Mouse (Mus musculus) limb, embryonic 14.5 days (tissue): ENCODE measurements around the gene Plaur. TPM values are rescaled to one million over a fixed set of nuclear protein-coding genes. Genes with fewer than 3 reads are reported as not detected.
"Not testable (repeated sequence)": the region's sequence is repeated elsewhere in the genome, so short reads cannot be mapped to it uniquely, and the experiment has no call there.

Source experiments
- ATAC-seq: fragments of 200-750 bp; cut with Nextera tagmentation; 2 replicates; pipeline ENCODE4 v1.8.0; 2017; ENCODE audit warnings: low read depth, moderate number of reproducible peaks, moderate TSS enrichment; ENCODE audit not compliant: low FRiP score
- DNase-seq: peaks from one replicate; pipeline ENCODE4 v3.0.0-alpha.2; 2015; ENCODE audit warnings: low spot score
- H3K27ac ChIP-seq: fragments of 300-500 bp; sonication (generic); replicated peaks from 2 replicates; pipeline ENCODE4 v1.5.1; 2014; ENCODE audit warnings: low read depth, mild to moderate bottlenecking, low read length, moderate library complexity, mixed read lengths
- H3K27me3 ChIP-seq: fragments of 300-500 bp; sonication (generic); 2 replicates; pipeline ENCODE4 v1.6.1; 2014; ENCODE audit warnings: low read length, mixed read lengths; ENCODE audit not compliant: control insufficient read depth, insufficient read depth
- H3K36me3 ChIP-seq: fragments of 300-500 bp; sonication (generic); 2 replicates; pipeline ENCODE4 v1.6.1; 2014; ENCODE audit warnings: mild to moderate bottlenecking, low read length, moderate library complexity, mixed read lengths; ENCODE audit not compliant: control insufficient read depth, insufficient read depth
- H3K4me1 ChIP-seq: fragments of 300-500 bp; sonication (generic); 2 replicates; pipeline ENCODE4 v1.6.1; 2014; ENCODE audit warnings: antibody characterized with exemption, low read length, mixed read lengths; ENCODE audit not compliant: control insufficient read depth, insufficient read depth
- H3K4me2 ChIP-seq: fragments of 300-500 bp; sonication (generic); replicated peaks from 2 replicates; pipeline ENCODE4 v1.6.1; 2014; ENCODE audit warnings: low read depth, mild to moderate bottlenecking, low read length, moderate library complexity; ENCODE audit not compliant: severe bottlenecking
- H3K4me3 ChIP-seq: fragments of 300-500 bp; sonication (generic); replicated peaks from 2 replicates; pipeline ENCODE4 v1.5.1; 2014; ENCODE audit warnings: low read length
- H3K9ac ChIP-seq: fragments of 300-500 bp; sonication (generic); 2 replicates; pipeline ENCODE4 v1.6.1; 2014; ENCODE audit warnings: mild to moderate bottlenecking, low read depth, low read length, moderate library complexity; ENCODE audit not compliant: severe bottlenecking
- H3K9me3 ChIP-seq: fragments of 300-500 bp; sonication (generic); 2 replicates; pipeline ENCODE4 v1.6.1; 2016; ENCODE audit warnings: low read length; ENCODE audit not compliant: control insufficient read depth
- POLR2A ChIP-seq: fragments of 200-500 bp; IDR thresholded peaks from 2 replicates; pipeline ENCODE4 v1.8.0; 2012; ENCODE audit warnings: inconsistent platforms, mild to moderate bottlenecking, moderate library complexity, borderline replicate concordance; ENCODE audit not compliant: insufficient read depth, insufficient read length; ENCODE audit errors: extremely low read depth
- WGBS: fragments of 180-500 bp; shearing (Covaris S2); extraction: QIAGEN DNeasy Blood & Tissue Kit; methylation state at CpG from one replicate; pipeline ENCODE4 v1.1.7; 2014; 5-methylcytosine and 5-hydroxymethylcytosine counted together
- polyA plus RNA-seq, 2 experiments: library from polyadenylated mRNA; depleted of rRNA in 1 of 2; stranded (reverse) in 1 of 2; unstranded in 1 of 2; fragments of >200 nt; fragmentation: Nextera tagmentation in 1 of 2; extraction: Ambion mirVana in 1 of 2; gene quantifications; 2 replicates each; pipeline versions ENCODE4 v1.2.1 to v1.2.3; 2012 to 2014

Plaur gene
- polyA plus RNA-seq, 2 experiments, result 7.5 to 8.3 TPM

GRCm38 (mm10) chr7:24517077-24517476 is 54.8 kb downstream of the Plaur start:
- peaks cover 15% of the 10 kb centered on the region for H3K36me3 ChIP-seq
- ATAC-seq (no peak), DNase-seq (no peak)
- no peaks in the 10 kb centered on the region for H3K27me3 ChIP-seq
- H3K4me1 ChIP-seq, result no peaks in the 10 kb centered on the region
- no peak overlapping the region for H3K27ac ChIP-seq
- H3K9ac ChIP-seq, result no peak overlapping the region
- no peaks in the 10 kb centered on the region for H3K9me3 ChIP-seq
- no peak overlapping the region for H3K4me2 ChIP-seq
- no peak overlapping the region for H3K4me3 ChIP-seq
- TF ChIP-seq POLR2A, result no peak
- 40% methylated on average over 5 of the region's 5 CpGs for WGBS

- no peaks in the 10 kb centered on the region for H3K9me3 ChIP-seq
- 42% methylated on average over 6 of the region's 6 CpGs for WGBS
- no peak for DNase-seq
- H3K4me2 ChIP-seq, result no peak overlapping the region
- H3K4me1 ChIP-seq, result no peaks in the 10 kb centered on the region
- H3K4me3 ChIP-seq, result no peak overlapping the region
- no peak overlapping the region for H3K9ac ChIP-seq
- no peak overlapping the region for H3K27ac ChIP-seq
- TF ChIP-seq POLR2A, result no peak
- peaks cover 15% of the 10 kb centered on the region for H3K36me3 ChIP-seq
- no peak for ATAC-seq
- no peaks in the 10 kb centered on the region for H3K27me3 ChIP-seq
Observed at GRCm38 (mm10) chr7:24517654-24518053, 55.4 kb downstream of the Plaur start.

DNA sequence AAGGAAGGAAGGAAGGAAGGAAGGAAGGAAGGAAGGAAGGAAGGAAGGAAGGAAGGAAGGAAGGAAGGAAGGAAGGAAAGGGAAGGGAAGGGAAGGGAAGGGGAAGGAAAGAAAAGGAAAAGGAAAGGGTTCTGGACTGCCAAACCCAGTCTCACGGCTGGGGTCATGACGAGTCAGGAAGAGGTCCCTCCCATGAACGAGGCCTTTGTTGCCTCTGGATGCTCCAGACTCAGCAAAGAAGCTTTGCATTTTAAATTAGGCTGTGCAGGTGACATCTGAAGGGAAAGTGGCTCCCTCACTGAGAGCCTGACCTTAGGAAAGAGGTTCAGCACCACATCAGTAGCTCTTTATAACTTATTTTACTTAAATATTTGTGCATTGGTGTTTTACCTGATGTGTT is 56.8 kb downstream of the Plaur start:
- DNase-seq, result no peak
- Histone ChIP-seq H3K9ac (no peak overlapping the region), H3K27ac (no peak overlapping the region), H3K36me3 (peaks cover 15% of the 10 kb centered on the region), H3K9me3 (no peaks in the 10 kb centered on the region), H3K4me1 (no peaks in the 10 kb centered on the region), H3K4me3 (no peak overlapping the region), H3K4me2 (no peak overlapping the region), H3K27me3 (no peaks in the 10 kb centered on the region)
- ATAC-seq, result no peak
- TF ChIP-seq POLR2A, result no peak
- 54% methylated on average over 3 of the region's 3 CpGs for WGBS

DNA sequence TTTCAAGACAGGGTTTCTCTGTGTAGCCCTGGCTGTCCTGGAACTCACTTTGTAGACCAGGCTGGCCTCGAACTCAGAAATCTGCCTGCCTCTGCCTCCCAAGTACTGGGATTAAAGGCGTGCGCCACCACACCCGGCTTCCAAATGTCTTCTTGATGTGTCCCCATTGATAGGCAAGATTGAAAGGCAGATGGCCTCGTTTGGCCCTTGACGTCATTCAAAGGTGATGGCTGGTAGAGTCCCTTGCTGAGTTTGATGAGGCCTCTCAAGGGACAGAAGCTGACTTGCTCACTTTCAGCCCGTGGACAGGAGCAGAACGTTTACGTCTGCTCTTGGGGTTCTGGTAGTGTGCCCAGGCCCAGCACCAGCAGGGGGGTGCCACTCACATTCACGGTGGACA is 57.8 kb downstream of the Plaur start:
- not testable (repeated sequence) for H3K27ac ChIP-seq, H3K9ac ChIP-seq, H3K9me3 ChIP-seq, H3K36me3 ChIP-seq, H3K4me2 ChIP-seq, DNase-seq, H3K27me3 ChIP-seq, ATAC-seq, H3K4me3 ChIP-seq, H3K4me1 ChIP-seq
- WGBS, result 90% methylated on average over 9 of the region's 10 CpGs

DNA sequence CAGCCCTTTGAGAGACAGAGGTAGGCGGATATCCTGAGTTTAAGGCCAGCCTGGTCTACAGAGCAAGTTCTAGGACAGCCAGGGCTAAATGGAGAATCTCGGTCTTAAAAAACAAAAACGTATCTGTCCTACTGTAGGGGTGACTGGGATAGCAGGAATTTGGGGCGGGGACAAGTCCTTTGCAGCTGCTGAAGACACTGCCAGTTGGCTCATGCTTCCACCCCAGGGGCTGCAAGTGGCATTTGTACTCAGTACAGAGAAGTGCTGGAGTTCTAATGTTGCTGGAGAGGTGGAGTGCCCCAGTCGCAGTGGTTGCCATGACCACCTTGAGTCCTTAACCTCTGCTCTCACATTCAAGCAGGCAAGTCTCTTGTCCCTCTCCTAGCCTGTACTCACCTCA is 60.5 kb downstream of the Plaur start:
- Histone ChIP-seq H3K4me3 (no peak overlapping the region), H3K4me2 (no peak overlapping the region)
- ATAC-seq, result peak; percentile 30; the same call in 1 of the 2 replicates

GRCm38 (mm10) chr7:24523723-24524122 is 61.4 kb downstream of the Plaur start:
- Histone ChIP-seq H3K9me3 (no peaks in the 10 kb centered on the region), H3K27me3 (no peaks in the 10 kb centered on the region), H3K4me3 (no peak overlapping the region), H3K9ac (no peak overlapping the region), H3K36me3 (no peaks in the 10 kb centered on the region), H3K27ac (no peak overlapping the region), H3K4me1 (no peaks in the 10 kb centered on the region; the same call in 1 of the 2 replicates), H3K4me2 (no peak overlapping the region)
- ATAC-seq (no peak), DNase-seq (no peak)
- WGBS, result 91% methylated on average over 6 of the region's 6 CpGs
- no peak for TF ChIP-seq POLR2A

More for the DNA sequence above, 60.5 kb downstream of the Plaur start:
- no peaks in the 10 kb centered on the region; the same call in 1 of the 2 replicates for H3K4me1 ChIP-seq
- TF ChIP-seq POLR2A, result no peak
- no peak overlapping the region for H3K27ac ChIP-seq
- no peaks in the 10 kb centered on the region for H3K9me3 ChIP-seq
- no peaks in the 10 kb centered on the region for H3K27me3 ChIP-seq
- 58% methylated on average over 5 of the region's 5 CpGs for WGBS
- DNase-seq, result no peak
- H3K36me3 ChIP-seq, result no peaks in the 10 kb centered on the region
- H3K9ac ChIP-seq, result no peak overlapping the region
